Mouse (Mus musculus) stomach, embryonic 14.5 days (tissue): ENCODE data around the gene Tet1. TPM values are rescaled to one million over a fixed set of nuclear protein-coding genes. Genes with fewer than 3 reads are reported as not detected.

Experiments used
- ATAC-seq: fragments of 200-750 bp; cut with Nextera tagmentation; 2 replicates; pipeline ENCODE4 v1.8.0; 2017; ENCODE audit warnings: low read depth, moderate TSS enrichment; ENCODE audit not compliant: insufficient number of reproducible peaks, insufficient read depth, low FRiP score
- H3K27ac ChIP-seq: fragments of 300-500 bp; sonication (generic); 2 replicates; pipeline ENCODE4 v1.5.1; 2014; ENCODE audit warnings: mild to moderate bottlenecking, low read length, moderate library complexity, mixed read lengths
- H3K27me3 ChIP-seq: fragments of 300-500 bp; sonication (generic); 2 replicates; pipeline ENCODE4 v1.6.1; 2014; ENCODE audit warnings: low read length, control low read depth, mixed read lengths; ENCODE audit not compliant: control insufficient read depth, insufficient read depth
- H3K36me3 ChIP-seq: fragments of 300-500 bp; sonication (generic); 2 replicates; pipeline ENCODE4 v1.6.1; 2014; ENCODE audit warnings: mild to moderate bottlenecking, control low read depth, low read length, moderate library complexity, mixed read lengths; ENCODE audit not compliant: control insufficient read depth, insufficient read depth
- H3K4me1 ChIP-seq: fragments of 300-500 bp; sonication (generic); 2 replicates; pipeline ENCODE4 v1.6.1; 2014; ENCODE audit warnings: low read length, control low read depth, mixed read lengths; ENCODE audit not compliant: control insufficient read depth, insufficient read depth
- H3K4me2 ChIP-seq: fragments of 300-500 bp; sonication (generic); replicated peaks from 2 replicates; pipeline ENCODE4 v1.6.1; 2014; ENCODE audit warnings: low read depth, low read length, control low read depth
- H3K4me3 ChIP-seq: fragments of 300-500 bp; sonication (generic); 2 replicates; pipeline ENCODE4 v1.5.1; 2014; ENCODE audit warnings: low read depth, low read length, control low read depth
- H3K9ac ChIP-seq: fragments of 300-500 bp; sonication (generic); replicated peaks from 2 replicates; pipeline ENCODE4 v1.6.1; 2014; ENCODE audit warnings: low read depth, mild to moderate bottlenecking, control low read depth, low read length, moderate library complexity, mixed read lengths
- H3K9me3 ChIP-seq: fragments of 300-500 bp; sonication (generic); 2 replicates; pipeline ENCODE4 v1.6.1; 2016; ENCODE audit warnings: low read depth, low read length, control low read depth; ENCODE audit not compliant: control insufficient read depth
- WGBS: fragments of 180-500 bp; shearing (Covaris S2); extraction: QIAGEN DNeasy Blood & Tissue Kit; methylation state at CpG from one replicate; pipeline ENCODE4 v1.1.7; 2014; 5-methylcytosine and 5-hydroxymethylcytosine counted together
- polyA plus RNA-seq: library from polyadenylated mRNA; unstranded; fragments of >200 nt; fragmentation: Nextera tagmentation; extraction: Ambion mirVana; gene quantifications from 2 replicates; pipeline ENCODE4 v1.2.1, GENCODE M21; 2014

Gene Tet1
- polyA plus RNA-seq, 1 experiment from 2014 or later, result 33.3 TPM

DNA sequence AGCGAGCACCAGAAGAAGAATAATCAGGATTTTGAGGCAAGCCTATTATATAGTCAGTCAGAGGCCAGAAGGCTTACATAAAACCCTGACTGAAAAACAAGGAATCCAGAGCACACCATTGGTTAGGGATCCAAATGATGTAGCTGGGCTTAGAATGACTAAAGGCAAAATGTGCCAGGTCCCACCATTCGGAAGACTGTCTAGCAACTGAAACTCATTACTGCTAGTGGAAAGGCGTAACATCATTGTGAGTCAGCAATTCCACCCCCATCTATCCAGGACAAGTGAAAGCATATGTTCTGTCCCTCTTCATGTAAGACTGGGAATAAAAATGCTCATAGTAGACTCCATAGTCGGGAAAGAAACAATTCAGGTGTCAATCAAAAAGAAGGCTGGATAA, 57.8 kb downstream of the Tet1 start:
- Histone ChIP-seq H3K4me1 (no peaks in the 10 kb centered on the region), H3K9ac (no peak overlapping the region), H3K36me3 (no peaks in the 10 kb centered on the region), H3K27ac (no peak overlapping the region), H3K4me3 (no peak overlapping the region), H3K27me3 (no peaks in the 10 kb centered on the region), H3K9me3 (no peaks in the 10 kb centered on the region), H3K4me2 (no peak overlapping the region)
- no peak for ATAC-seq
- WGBS, result 81% methylated on average over 4 of the region's 4 CpGs

DNA sequence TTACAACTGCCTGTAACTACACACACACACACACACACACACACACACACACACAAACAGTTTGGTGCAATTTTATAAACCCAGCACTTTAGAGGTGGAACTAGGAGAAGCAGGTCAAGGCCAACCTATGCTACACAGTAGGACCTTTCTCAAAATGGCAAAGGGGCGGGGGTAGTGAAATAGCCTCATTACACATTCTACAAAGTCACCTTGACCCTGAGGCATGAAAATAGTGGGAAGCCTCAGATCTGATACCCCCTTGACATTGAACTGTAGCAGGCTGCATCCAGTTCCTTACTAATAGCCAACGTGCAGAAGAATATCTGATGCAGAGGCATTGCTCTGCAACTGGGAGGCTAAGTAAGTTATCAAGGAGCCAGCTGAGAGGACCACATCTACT, 60.0 kb downstream of the Tet1 start:
- Histone ChIP-seq H3K4me3 (no peak overlapping the region), H3K36me3 (no peaks in the 10 kb centered on the region), H3K4me2 (no peak overlapping the region), H3K27ac (no peak overlapping the region), H3K27me3 (no peaks in the 10 kb centered on the region), H3K9ac (no peak overlapping the region), H3K4me1 (peaks cover under 1% of the 10 kb centered on the region; the same call in 1 of the 2 replicates), H3K9me3 (no peaks in the 10 kb centered on the region)
- WGBS, result 94% methylated on average over 2 of the region's 2 CpGs
- no peak for ATAC-seq

- no peak overlapping the region for H3K27ac ChIP-seq
- 67% methylated on average over 12 of the region's 12 CpGs for WGBS
Observed at GRCm38 (mm10) chr10:62847069-62847626, 61.6 kb downstream of the Tet1 start.

DNA sequence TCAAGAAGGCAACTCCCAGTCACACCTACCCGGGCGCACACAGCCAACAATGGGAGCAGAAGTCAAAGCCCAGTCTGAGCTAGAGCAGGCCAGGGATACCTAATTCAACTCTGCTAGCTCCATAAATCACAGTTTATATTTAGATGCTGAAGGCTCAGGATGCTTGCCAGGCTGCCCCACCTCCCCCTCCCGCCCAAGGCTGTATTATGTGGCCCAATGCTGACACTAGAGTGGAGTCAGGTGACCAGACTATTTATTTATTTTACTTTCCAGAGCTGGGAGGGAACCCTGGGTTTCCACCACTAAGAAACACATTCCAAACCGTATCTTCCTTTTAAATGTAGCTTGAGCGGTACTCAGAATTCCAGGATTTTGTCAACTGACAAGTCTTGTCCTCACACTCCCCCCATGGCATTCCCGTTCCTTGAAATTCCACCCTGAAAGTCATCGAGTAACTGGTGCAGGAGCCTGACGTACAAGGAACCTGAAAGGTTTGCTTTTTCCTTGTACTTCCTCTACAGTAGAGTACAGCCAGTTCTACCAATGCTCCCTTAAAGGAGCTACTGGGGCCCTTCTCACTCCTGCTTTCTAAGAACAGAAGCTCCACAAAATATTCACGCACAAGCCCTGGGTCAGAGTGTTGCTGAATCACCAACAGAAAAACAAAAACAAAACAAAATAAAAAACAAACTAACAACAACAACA, 64.9 kb downstream of the Tet1 start:
- peaks cover 5% of the 10 kb centered on the region; the same call in 1 of the 2 replicates for H3K4me1 ChIP-seq
- H3K4me3 ChIP-seq, result no peak overlapping the region
- H3K9me3 ChIP-seq, result no peaks in the 10 kb centered on the region
- H3K36me3 ChIP-seq, result peaks cover 4% of the 10 kb centered on the region; the same call in 1 of the 2 replicates
- H3K9ac ChIP-seq, result no peak overlapping the region
- 31% methylated on average over 9 of the region's 9 CpGs for WGBS
- no peak overlapping the region for H3K4me2 ChIP-seq
- no peaks in the 10 kb centered on the region for H3K27me3 ChIP-seq
- no peak; the same call in 1 of the 2 replicates for ATAC-seq
- no peak overlapping the region for H3K27ac ChIP-seq

More at GRCm38 (mm10) chr10:62847069-62847626, 61.6 kb downstream of the Tet1 start:
- H3K9me3 ChIP-seq, result no peaks in the 10 kb centered on the region
- no peak overlapping the region for H3K9ac ChIP-seq
- ATAC-seq, result no peak
- H3K27me3 ChIP-seq, result no peaks in the 10 kb centered on the region
- no peaks in the 10 kb centered on the region for H3K36me3 ChIP-seq
- no peak overlapping the region for H3K4me2 ChIP-seq
- H3K4me3 ChIP-seq, result no peak overlapping the region
- peaks cover 5% of the 10 kb centered on the region; the same call in 1 of the 2 replicates for H3K4me1 ChIP-seq

DNA sequence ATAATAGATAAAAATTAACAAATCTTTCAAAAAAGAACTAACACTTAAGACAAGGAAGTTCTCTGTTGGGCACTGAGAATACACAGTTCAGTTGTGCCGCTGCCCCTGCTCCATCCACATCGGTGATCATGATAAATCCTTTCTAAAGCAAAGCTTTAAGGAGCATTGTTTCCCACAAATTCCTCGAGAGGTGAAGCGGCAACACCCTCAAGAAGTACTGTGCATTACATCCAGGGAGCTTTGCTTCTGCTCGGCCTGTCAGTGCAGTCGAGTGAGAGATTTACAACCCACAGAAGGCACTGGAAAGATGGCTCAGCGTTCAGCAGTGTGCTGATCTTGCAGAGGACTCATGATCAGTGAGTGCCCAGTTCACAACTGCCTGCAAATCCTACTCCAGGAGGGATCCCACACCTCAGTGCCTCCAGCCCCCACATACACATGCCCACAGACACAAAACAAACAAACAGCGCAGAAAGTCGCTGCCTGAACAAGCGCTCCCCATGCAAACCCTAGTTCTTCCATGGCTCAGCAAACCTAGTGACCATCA, 66.8 kb downstream of the Tet1 start:
- peaks cover 5% of the 10 kb centered on the region; the same call in 1 of the 2 replicates for H3K4me1 ChIP-seq
- H3K4me2 ChIP-seq, result no peak overlapping the region
- H3K4me3 ChIP-seq, result no peak overlapping the region
- H3K27me3 ChIP-seq, result no peaks in the 10 kb centered on the region
- ATAC-seq, result no peak
- WGBS, result 54% methylated on average over 10 of the region's 10 CpGs
- no peak overlapping the region for H3K9ac ChIP-seq
- H3K27ac ChIP-seq, result no peak overlapping the region
- peaks cover 8% of the 10 kb centered on the region; the same call in 1 of the 2 replicates for H3K36me3 ChIP-seq
- no peaks in the 10 kb centered on the region for H3K9me3 ChIP-seq

GRCm38 (mm10) chr10:62840687-62841086, 68.1 kb downstream of the Tet1 start:
- Histone ChIP-seq H3K9me3 (no peaks in the 10 kb centered on the region), H3K4me2 (no peak overlapping the region), H3K4me3 (no peak overlapping the region), H3K27ac (no peak overlapping the region), H3K27me3 (no peaks in the 10 kb centered on the region), H3K9ac (no peak overlapping the region), H3K4me1 (peaks cover 5% of the 10 kb centered on the region; the same call in 1 of the 2 replicates), H3K36me3 (peaks cover 8% of the 10 kb centered on the region; the same call in 1 of the 2 replicates)
- ATAC-seq, result no peak
- 88% methylated on average over 7 of the region's 7 CpGs for WGBS

DNA sequence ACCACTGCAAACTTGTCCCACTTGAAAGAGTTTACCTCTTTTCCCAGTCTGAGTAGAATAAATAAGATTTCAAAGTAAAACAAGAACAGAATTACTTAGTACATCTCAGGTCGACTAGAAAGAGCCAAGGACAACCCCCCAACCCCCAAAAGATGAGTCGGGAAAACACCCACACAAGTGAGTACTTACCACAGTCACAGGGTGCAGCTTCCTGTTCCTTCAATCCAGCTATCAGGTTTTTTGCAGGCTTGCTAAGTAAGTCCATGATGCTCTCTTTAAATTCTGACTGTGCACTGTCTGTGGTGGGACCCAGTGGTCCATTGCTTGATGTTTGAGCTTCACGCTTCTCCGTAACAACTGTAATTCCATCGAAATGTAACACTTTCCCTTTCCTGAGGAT, 70.8 kb downstream of the Tet1 start:
- Histone ChIP-seq H3K9ac (no peak overlapping the region), H3K9me3 (no peaks in the 10 kb centered on the region), H3K27me3 (no peaks in the 10 kb centered on the region), H3K4me2 (no peak overlapping the region), H3K4me1 (no peaks in the 10 kb centered on the region), H3K36me3 (peaks cover 10% of the 10 kb centered on the region; the same call in 1 of the 2 replicates), H3K27ac (no peak overlapping the region), H3K4me3 (no peak overlapping the region)
- 91% methylated on average over 5 of the region's 5 CpGs for WGBS
- ATAC-seq, result no peak

- Histone ChIP-seq H3K27ac (no peak overlapping the region), H3K9ac (no peak overlapping the region), H3K36me3 (peaks cover 10% of the 10 kb centered on the region), H3K4me1 (no peaks in the 10 kb centered on the region), H3K4me3 (no peak overlapping the region), H3K4me2 (no peak overlapping the region), H3K9me3 (no peaks in the 10 kb centered on the region), H3K27me3 (no peaks in the 10 kb centered on the region)
- 82% methylated on average over 9 of the region's 9 CpGs for WGBS
- ATAC-seq, result no peak
Observed at GRCm38 (mm10) chr10:62832783-62833182, 76.0 kb downstream of the Tet1 start.
